Mouse (Mus musculus): ENCODE data around the gene St3gal3.

St3gal3 gene

GRCm38 (mm10) chr4:117979181-117979580 lies 155.5 kb downstream of the St3gal3 start:
- DNase-seq = no peak

GRCm38 (mm10) chr4:117978282-117978681 lies 156.4 kb downstream of the St3gal3 start:
- DNase-seq = no peak

DNA sequence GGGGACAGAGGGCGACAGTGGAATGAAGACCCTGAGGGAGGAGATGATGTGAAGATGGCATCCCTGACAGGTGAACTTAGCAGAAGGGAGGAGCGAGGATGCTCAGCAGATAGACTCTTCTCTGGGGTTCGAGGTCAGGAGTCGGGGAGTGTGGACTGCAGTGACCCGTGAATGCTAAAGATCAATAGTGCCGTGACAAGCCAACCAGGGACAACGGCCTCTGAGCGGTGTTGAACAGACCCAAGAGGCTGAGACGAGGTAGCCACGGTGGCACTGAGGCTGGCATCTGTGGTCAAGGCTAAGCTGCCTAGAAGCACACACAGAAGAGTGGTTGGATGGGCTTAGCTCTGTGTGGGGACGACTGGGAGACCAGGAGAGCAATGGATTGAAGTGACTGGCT lies 156.9 kb downstream of the St3gal3 start:
- DNase-seq = no peak

- DNase-seq = no peak
Observed at GRCm38 (mm10) chr4:117977371-117977770, 157.3 kb downstream of the St3gal3 start.

DNA sequence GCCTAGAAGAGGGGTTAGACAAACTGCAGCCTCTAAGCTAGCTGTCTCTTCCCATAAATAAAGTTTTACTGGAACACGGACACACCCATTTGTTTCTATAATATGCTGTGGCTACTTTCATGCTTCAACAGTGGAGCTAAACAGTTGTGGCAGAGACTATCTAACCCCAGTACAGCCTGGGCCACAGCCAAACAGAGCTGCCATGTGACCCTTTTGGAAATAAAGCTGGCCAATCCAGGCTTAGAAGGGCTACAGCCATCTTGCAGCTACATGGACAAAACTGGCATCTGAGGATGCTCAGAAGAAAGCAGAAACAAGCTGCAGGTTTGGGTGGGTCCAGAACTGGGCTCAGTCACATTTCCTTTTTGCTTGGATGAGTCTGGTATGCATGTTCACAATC lies 158.9 kb downstream of the St3gal3 start:
- DNase-seq = no peak

GRCm38 (mm10) chr4:117974719-117975118 lies 160.0 kb downstream of the St3gal3 start:
- DNase-seq = no peak

DNA sequence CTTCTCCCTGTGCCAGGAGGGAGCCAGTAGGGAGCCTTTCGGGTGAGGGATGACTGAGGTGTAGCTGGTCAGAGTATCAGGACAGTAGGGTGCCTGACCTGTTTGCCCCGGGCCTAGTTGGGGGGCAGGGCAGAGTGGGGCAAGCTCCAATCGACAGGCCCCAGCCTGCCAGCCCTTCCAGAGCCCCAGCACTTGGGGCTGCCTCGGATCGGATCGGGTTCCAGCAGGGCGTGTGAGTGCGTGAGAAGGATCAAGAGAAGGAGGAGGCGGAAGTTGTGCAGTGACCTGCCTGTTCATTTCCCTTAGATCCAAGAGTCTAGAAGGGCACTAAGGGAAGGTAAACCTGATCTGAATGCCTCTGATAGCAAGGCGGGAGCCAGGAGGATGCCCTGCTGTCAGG lies 161.7 kb downstream of the St3gal3 start:
- DNase-seq = no peak

DNA sequence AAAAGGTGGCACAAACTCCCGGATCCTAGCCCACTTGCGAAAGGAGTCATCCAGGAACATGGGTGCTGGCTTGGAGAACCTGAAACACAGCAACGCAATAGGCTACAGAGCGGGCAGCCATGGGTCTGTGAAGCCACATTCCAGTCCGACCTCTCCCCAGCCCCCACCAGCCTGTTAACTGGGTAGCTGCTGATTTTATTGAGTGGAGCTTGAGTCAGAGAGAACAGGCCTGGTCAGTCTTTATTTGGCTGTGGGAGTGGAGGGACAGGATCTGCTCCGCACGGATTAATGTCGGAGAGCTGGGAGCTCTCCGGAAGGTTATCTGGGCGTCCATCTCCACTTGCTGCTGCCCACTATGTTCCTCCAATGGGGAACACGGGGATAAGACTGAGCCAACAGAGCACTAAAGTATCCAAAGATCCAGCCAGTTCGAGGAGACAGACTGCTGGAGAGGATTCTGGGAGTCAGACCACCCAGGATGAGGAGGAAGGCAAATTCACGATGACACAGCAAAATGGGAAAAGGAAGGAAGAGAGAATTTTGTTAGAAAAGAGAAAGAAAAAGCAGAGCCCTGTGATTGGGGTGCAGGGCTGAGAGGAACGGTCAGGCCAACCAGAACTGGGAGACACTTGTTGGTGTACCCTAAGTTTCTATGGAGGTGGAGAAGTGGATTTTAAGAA lies 170.2 kb downstream of the St3gal3 start:
- no peak for DNase-seq

DNA sequence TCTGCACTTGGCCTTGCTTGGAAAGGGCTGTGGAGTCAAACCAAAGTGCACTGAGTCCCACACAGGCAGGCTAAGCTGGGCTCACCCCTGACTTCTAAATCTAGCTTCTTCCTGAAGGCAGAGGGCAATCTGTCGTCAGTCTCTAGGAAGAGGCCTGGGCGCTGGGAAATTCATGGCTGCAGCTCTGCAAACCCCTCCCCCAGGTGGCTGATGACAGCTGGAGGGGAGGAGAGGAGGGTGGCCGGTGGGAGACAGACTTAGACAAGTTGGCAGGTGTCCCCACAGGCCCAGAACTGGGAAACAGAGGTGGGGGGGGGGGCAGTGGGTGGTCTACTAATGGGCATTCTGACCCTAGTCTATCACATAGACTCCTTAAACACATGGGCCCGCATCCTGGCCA lies 177.2 kb downstream of the St3gal3 start:
- no peak for DNase-seq

- no peak for DNase-seq
Observed at GRCm38 (mm10) chr4:117947493-117947892, 187.2 kb downstream of the St3gal3 start.

- DNase-seq = no peak
Observed at GRCm38 (mm10) chr4:117946639-117947305, 187.9 kb downstream of the St3gal3 start.

DNA sequence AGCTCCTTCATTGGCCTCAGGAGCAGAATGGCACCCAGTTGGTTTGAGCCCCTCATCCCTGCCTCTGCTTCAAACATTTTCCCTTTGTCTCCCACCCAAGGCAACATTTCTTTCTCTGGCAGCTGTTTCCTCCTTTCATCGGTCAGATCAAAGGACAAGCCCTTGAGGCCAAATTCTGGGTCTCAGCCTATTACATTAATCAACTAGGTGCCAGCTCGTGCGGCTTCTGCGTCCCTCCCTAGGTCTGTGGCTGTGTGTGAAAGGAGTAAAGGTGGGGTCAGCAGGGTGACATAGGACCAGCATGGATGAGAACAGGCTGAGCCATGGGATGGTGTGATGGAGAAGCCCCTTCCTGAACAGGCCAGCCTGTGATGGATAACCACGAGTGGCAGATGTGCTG lies 191.4 kb downstream of the St3gal3 start:
- DNase-seq = no peak

- no peak for DNase-seq
Observed at GRCm38 (mm10) chr4:117936964-117937363, 197.8 kb downstream of the St3gal3 start.

DNA sequence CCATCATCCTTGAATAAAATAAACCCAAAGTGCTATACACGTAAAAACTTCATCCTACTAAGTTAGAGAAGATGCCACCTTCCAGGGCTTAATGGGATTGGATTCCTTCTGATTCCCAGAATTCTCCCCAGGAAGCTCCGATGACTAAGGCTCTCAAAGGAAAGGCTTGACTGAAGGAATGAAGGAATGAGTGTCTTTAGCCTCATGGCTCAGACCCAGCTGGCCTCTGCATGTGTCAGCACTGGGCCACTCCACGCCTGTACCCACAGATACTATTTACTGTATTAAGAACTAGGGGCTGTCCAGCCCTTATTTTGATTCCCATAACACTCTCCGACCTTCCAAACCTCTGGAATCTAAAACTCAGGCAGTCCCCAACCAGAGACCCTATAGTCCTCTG lies 200.6 kb downstream of the St3gal3 start:
- DNase-seq = no peak

DNA sequence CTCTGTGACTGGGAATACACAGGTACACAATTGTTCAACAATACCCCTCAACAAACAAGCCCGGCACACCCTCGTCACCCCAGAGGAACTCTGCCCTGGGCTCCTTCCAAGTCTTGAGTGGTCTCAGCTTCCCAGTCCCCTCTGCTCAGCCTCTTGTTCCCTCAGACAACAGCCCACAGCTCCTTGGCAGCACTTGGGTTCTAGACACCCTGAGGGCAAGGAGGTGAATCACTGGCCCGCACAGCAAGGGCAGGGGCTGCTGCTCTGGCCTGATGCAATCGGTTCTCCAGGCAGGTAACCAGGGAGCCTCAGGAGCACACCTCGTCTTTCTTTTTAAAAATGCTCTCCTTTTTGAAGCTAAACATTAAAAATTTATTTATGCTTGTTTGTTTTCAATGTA lies 201.5 kb downstream of the St3gal3 start:
- DNase-seq = no peak

DNA sequence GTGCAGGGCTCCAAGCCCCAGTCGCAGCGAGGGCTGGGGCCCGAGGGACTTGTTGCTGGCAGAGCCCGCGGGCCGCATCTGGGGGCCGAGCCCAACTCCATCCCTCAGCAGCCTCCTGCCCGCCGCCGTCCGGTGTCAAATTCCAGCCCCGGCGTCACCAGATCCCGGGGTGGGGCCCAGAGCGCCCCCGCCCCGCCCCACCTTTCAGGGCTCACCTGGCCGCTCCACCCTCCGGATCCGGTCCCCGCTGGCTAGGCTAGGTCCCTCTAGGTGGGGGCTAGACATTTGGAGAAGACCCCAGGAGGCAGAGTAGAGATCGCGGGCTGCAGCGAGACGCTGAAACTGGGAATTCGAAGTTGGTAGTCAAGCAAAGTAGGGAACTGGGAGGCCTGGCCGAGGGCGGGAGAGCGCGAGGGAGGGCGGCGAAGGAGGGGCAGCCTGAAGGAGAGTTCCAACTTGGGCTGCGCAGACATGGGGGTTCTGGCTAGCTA lies 205.3 kb downstream of the St3gal3 start, which contains the start of gene Artn:
Artn (minus strand) TSS at position 373 of the 491 bp plus-strand sequence.
- DNase-seq = no peak

DNA sequence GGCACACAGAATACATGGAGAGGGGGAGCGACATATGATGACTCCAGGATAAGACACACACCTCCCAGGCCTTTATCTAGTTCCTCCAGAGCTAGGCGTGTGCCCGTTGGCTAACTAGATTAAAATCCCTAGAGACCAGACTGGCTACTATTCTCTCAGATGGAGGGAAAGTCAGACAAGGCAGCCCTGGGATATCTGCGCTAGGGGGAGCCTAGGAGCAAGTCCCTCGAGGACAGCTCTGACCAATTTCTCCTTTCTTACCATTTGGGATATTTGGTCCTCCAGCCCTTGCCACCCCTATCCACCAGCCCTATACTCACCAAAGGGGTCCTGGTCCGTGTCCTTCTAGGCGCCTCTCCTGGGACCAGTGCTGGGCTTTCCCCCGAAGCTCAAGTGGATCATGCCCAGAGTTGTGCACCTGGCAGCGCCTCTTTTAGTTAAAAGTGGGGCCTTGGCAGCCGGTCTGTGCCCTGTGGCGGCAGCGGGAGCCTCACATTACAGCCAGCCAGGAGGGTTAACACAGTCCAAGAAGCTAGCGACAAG lies 205.9 kb downstream of the St3gal3 start:
- no peak for DNase-seq

DNA sequence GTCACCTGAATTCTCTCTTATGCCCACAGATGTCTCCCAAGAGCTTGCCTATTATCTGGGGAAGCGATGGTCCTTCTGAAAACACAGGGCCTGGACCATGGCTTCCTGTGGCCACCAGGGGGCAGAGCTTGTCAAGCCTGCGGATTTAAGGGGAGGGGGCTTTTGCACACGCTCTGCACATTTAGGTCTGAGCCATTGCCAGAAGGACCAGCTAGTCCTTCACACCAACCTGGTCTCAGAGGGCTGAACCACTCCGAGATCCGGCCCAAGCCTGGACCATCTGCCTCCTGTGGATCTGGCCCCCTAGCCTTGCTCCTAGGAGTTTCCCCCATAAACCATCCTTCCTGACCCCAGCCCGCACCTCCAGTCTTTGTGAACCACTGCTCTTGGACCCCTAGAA lies 206.5 kb downstream of the St3gal3 start:
- DNase-seq = no peak

DNA sequence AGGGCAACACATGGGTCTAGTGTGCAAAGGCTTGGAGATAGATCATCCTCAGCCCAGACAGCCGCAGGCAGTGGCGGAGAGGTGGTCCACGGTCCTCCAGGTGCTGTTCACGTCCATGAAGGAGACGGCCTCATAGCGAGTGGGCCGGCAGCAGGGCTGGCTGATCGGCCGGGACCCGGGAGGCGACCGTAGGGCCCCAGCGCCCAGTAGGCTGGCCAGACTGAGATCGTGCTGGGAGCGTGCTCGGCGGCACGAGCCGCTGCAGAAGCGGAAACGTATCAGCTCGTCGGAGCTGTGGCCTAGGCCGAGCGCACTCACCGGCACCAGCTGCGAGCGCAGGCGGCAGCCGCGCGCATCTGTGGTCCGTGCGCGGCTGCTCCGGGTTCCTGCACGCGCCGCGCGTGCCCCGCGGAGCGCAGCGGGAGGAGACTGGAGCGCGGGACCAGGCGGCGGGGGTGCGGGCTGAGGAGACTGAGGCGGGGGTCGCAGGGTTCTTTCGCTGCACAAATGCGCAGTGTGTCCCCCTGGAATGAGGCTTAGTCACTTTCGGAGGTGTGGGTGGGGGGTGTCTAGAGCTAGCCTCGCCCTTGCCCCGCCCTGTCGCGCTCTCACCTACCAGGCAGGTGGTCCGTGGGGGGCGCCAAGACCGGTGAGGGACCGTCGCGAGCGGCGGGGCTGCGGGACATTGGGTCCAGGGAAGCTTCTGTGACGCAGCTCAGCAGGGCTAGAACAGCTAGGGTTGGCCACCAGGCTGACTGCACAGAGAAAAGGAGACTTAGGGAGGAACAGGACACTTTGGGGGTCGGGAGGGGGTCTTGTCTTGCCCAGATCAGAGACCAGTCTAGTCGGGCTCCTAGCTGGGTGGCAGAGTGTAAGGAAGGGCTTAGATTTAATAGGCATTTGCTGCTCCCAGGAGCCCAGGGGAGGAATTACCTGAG lies 207.9 kb downstream of the St3gal3 start:
- DNase-seq = no peak

DNA sequence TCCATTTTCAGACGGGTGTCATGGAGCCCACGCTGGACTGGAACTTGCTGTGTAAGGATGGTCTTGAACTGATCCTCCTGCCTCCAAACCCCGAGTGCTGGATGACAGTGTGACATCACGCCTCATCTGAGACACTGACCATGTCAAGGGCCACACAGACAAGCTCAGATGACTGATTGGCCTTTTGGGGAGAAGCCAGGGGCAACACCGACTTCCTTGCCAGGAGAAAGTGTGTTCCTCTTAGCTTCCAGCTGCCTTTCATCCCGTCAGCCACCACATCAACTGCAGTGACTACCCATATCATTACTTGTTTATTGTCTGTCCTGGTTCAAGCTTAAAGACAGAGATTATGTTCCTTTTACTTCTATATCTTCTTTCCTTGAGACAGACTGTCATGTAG lies 209.8 kb downstream of the St3gal3 start:
- no peak for DNase-seq

DNA sequence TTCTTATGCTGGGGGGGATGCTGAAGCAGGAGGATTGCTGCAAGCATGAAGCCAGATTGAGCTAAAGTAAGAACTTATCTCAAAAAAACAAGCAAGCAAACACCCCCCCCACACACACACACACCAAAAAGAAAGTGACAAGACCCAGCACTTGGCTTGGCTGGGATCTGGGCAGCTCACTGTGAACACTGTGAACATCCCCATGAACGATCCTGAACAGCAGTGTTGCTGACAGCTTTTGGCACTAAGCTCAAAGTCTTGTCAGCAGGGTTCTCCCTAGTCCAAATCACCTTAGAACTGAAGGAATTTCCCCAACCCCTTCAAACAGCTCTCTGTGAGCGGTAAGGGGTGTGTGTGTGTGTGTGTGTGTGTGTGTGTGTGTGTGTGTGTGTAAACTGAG lies 211.3 kb downstream of the St3gal3 start:
- no peak for DNase-seq

GRCm38 (mm10) chr4:117921358-117921757 lies 213.4 kb downstream of the St3gal3 start:
- DNase-seq = no peak

- DNase-seq = no peak
Observed at GRCm38 (mm10) chr4:117918762-117919161, 216.0 kb downstream of the St3gal3 start.
